Mouse (Mus musculus) mouse trophoblast stem cell (cell line): Measurements from ENCODE around the gene Naa40.

Experiments used
- in situ Hi-C, 2 experiments: fragments of 300-500 bp; cut with MseI, MboI; formaldehyde crosslinking; loops; 2 replicates in 1 of 2; 3 replicates in 1 of 2; pipeline ENCODE4 v1.15.1; 2025

Gene Naa40

GRCm38 (mm10) chr19:7183419-7183818, 57.6 kb downstream of the Naa40 start:
- in situ Hi-C loops = no loop called here

- in situ Hi-C loops = no loop called here
Measured at GRCm38 (mm10) chr19:7182273-7182949, 58.6 kb downstream of the Naa40 start.

GRCm38 (mm10) chr19:7181496-7181895, 59.5 kb downstream of the Naa40 start:
- in situ Hi-C loops = no loop called here

GRCm38 (mm10) chr19:7180756-7181405, 60.1 kb downstream of the Naa40 start:
- in situ Hi-C loops = no loop called here

GRCm38 (mm10) chr19:7178841-7179452, 62.0 kb downstream of the Naa40 start:
- in situ Hi-C loops = no loop called here

- in situ Hi-C loops = no loop called here
Measured at GRCm38 (mm10) chr19:7177804-7178511, 63.0 kb downstream of the Naa40 start.

- in situ Hi-C loops = no loop called here
Measured at GRCm38 (mm10) chr19:7176041-7176696, 64.8 kb downstream of the Naa40 start.
